Mouse (Mus musculus) frontal cortex, postnatal 10 days (tissue): ENCODE results near the gene Trim7.
A peak's percentile ranks its signal among the peaks of the same experiment; 100 is the strongest.
"Not testable (repeated sequence)": the region's sequence is repeated elsewhere in the genome, so short reads cannot be mapped to it uniquely, and the experiment has no call there.

Experiments
- DNase-seq, 2 experiments: peaks; one replicate each; pipeline ENCODE4 v3.0.0; 2022; ENCODE audit warnings: low spot score in 2 of 2, mixed read lengths in 1 of 2

Gene Trim7

DNA sequence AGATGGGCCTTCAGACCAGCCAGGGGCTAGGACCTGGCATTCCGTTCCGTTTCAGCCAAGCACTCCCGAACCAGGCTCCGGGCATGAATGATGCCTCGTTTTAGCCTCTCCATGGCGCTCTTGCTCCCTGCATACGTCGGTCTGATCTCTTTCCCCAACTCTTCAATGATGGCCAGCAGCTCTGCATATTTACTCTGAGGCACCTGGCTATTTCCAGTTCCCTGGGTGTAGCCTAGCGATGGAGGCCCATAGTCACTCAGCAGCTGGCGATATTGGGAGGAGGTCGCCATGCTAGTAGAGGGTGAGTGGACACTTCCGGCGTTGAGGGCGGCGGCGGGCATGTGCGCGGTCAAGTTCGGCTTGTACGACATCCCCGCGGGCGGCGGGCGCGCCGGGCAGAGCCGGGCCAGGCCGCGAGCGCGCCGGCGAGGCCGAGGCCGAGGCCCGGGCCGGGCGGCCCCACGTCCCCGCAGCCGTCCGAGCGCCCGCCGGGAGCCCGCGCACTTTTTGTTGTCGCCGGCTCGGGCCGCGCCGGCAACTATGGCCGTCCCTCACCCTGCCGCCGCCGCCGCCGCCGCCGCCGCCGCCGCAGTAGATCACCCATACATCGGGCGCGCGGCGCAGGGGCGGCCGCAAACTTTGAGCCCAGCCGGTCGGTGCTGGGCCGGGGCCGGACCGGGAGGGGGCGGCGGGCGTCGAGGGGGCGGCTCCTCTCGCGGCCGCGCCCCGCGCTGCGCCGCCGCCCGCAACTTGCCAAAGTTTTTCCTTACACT, at the start of gene Trim7, which contains the start of gene Gm12184:
Gene Trim7 (plus strand): TSS at position 162 of the 773 bp plus-strand sequence.
Gene Gm12184 (minus strand): TSS at position 677 of the 773 bp plus-strand sequence.
- DNase-seq: not testable (repeated sequence)

DNA sequence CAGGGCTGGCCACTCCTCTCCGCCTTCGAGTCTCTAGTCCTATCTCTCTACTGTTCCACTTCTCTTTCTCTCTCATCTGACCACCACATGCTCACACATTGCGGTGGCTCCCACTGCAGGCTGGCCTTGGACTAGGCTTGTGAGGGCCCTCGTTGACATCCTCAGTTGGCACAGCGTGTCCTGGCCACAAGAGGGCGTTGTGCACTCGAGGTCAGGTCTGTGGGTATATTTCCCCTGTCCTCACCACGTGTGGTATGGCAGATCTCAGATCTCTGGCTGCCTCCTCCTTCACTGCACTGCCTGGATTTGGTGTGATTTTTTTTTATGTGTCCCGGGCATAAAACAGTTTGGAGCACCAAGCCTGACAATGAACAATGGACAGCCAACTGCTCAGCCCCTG, 49.3 kb upstream of the Trim7 start:
- DNase-seq: no peak

DNA sequence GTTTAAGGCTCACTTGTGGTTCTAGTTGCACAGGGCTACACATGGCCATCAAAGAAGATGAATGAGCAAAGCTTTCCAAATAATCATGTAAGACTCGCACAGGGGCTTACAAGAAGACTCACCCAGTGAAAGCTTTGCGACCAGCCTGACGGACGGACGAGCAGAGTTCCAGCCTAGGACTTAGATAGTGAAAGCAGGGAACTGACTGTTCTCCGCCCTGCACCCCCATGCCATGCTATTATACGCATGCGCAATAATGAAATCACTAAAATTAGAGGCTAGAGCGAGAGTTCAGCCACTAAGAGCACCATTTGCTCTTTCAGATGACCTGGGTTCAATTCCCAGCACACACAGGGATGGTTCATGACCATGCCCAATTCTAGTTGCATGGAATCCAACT, 48.6 kb upstream of the Trim7 start:
- no peak for DNase-seq

DNA sequence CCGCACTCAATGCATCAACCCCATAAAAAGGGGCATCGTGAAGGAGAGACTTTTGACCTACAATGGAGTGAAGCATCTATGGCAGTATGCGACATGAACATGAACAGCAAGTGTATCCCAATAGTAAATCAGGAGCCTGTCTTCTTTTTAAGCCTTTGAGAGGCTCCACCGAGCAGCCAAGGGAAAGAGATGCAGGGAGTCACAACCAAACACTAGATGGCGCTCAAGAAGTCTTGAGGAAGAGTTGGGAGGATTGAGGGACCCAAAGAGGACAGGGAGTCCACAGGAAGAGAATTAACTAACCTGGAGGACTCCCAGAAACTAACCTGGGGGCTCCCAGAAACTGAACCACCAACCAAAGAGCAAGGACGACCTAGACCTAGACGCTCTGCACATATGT, 46.5 kb upstream of the Trim7 start:
- DNase-seq: no peak

DNA sequence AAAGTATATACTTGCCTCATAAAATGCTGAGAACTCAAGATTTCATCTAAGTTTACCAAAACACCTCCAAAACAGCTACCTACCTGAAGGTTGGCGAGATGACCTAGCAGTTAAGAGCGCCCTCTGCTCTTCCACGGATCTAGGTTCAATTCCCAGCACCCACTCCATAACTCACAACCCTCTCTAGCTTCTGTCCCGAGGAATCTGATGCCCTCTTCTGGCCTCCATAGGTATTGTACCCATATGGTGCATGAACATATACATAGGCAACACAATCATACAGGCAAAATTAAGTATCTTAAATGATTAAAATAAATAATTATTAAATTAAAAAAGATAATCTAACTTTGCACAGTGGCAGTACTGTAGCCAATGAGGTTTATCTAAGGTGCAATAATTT, 43.7 kb upstream of the Trim7 start:
- DNase-seq: no peak

DNA sequence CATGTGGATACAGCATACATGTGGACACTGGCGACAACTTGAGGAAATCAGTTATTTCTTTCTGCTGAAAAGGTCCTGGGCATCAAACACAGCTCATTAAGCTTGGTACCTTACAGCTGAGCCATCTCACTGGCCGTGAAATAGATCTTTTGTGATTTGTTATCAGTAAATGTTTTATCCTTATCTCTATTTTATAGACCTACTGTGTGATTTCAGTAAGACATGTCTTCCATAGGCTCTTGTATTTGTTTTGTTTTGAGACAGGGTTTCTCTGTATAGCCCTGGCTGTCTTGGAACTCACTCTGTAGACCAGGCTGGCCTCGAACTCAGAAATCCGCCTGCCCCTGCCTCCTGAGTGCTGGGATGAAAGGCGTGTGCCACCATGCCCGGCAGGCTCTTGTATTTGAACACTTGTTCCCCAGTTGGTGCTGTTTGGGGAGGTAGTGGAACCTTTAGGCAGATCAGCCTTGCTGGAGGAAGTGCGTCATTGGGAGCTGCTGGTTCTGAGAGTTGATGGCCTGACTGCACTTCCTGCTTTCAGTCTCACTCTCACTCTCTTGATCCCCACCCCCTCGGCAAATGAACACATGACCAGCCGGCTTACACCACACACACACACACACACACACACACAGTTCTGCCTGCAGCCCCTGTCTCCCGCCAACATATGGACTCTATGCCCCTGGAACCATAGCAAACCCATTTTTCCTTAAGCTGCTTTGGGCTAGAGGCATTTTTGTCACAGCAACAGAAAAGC, 38.3 kb upstream of the Trim7 start:
- DNase-seq: no peak

DNA sequence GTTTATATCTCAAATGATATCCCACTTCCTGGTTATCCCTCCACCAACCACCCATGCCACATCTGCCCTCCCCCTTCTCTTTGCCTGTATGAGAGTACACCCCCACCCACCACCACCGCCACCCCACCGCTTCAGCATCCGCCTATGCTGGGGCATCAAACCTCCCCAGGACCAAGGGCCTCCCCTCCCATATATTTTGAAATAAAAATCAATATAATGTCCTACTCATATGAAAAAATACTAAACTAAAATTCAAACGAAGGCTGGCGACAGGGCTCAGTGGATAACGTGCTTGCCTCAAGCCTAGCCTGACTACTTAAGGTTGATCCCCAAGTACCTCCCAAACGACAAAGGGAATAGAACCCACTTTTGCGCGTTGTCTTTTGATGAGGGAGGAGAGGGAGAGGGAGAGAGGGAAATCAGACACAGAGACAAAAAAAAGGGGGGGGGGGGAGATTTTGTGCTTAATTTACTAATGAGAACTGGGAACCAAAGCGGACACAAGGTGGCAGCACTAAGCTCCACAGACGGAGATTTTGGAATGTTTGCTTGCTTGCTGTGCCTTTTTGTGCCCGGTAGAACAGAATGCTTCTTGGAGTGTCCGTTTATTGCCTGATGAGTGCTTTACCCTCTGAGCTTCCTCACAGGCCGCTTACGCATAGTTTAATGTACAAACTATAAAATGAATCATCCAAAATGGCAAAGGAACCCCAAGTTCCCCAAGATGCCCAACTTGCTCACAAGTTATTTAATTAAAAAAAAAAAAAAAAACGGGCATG, 37.4 kb upstream of the Trim7 start:
- DNase-seq: peak in 1 of 2 experiments; percentile 70

DNA sequence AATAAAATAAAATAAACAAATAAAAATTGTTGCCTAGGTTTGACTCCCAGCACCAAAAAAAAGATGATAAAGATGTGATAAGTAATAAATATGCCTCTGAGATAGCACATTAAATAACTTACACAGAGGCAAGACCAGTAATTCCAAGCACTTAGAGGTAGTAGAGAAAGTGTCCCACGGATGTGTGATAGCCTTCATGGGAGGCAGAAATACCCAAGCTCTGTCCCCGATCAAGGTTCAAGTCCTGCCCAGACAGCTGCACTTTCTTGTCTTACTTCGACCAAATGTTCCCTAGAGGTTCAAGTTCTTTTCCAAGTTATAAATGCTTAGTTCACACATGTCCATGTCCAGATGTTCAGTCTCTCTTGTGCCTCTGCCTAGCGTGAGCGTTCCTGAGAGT, 36.7 kb upstream of the Trim7 start:
- DNase-seq: no peak

DNA sequence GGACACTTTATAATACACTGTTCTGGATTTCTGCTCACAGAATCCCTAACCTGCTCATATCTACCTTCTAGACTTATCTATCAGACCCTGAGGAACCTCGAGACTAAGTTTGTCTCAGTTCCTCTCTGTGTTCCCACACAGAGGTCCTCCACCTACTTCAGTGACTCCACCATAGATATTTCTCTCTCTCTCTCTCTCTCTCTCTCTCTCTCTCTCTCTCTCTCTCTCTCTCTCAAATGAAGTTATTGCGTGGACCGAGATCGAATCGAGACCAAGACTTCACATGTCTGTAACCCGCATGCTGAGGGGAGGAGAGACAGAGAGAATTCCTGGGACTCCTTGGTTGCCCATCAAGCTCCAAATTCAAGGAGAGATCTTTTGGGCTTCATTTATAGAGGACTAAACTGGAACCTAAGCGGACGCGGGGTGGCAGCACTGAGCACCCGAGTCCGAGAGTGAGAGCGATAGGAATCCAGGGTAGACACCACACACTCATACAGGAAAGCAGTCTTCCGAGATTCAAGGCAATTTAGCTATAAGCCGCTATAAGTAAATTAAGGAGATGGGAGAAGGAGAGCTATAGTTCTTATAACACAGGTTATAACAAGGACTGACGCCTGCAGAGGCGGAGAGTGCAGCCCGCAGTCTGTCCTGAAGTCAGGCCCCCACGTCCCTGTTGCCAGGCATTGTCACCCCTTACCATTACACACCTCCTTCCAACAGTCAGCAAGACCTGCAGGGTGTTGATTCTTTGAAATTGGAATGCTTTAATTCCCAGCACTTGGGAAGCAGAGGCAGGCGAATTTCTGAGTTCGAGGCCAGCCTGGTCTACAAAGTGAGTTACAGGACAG, 35.7 kb upstream of the Trim7 start:
- peak; percentile 63 to 80 for DNase-seq

DNA sequence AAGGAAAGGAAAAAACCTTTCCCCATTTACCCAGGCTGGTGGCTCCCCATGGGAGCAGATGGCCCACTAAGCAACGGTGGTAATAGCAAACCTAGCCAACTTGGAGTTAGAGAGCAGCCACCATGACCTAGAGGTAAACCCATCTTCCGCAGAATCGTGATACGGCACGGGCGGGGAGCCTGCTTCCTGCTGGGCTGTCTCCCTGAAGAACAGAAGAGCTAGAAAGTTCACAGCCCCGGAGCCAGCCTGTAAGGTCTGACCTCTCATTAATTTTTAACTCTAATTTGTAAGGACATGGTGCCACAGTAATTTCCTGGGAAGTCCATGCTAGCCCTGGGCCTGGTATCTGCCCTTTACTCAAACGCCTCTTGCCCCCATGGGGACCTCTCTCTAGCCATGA, 35.0 kb upstream of the Trim7 start:
- no peak for DNase-seq

DNA sequence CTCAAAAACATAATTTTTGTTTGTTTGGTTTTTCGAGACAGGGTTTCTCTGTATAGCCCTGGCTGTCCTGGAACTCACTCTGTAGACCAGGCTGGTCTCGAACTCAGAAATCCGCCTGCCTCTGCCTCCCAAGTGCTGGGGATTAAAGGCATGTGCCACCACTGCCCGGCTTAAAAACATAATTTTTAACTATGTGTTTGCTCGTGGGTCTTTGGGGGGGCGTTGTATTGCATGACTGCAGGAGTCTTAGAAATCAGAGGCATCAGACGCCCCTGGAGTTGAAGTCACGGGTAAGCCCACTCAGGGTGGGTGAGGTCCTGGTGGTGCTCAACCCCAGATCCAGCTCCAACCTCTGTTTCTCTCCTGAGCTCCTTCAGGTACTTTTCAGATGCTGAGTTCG, 34.0 kb upstream of the Trim7 start:
- DNase-seq: not testable (repeated sequence)

DNA sequence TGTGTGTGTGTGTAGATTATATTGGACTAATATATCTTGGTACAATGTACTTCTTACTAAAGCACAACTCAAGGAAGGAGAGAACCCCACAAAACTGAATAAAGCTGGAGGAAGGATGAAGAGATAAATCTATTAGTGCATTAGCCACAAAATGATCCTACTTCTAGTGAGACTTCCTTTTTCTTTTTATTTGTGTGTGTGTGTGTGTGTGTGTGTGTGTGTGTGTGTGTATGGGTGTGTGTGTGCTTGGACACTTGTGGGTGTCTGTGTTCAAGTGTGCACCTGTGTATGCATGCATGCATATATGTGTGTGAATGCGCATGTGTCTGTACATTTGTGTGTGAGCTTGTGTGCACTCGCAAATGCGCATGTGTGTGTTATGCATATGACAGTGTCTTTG, 32.8 kb upstream of the Trim7 start:
- no peak for DNase-seq

DNA sequence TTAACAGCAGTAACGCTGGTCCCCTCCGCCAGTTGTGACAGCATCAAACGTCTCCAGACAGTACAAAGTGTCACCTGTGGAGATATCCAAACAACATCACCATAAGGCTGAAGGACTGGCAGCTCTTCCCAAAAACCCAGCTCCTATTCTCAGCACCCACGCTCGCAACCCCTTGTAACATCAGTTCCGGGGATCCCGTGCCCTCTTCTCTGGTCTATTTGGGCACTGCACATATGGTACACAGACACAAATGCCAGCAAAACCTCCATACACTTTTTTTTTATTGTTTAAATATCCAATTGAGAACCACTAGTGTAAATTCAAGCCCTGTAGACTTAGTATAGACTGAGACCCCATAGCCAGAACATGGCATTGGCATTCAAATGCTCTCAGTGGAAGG, 30.7 kb upstream of the Trim7 start:
- DNase-seq: no peak

DNA sequence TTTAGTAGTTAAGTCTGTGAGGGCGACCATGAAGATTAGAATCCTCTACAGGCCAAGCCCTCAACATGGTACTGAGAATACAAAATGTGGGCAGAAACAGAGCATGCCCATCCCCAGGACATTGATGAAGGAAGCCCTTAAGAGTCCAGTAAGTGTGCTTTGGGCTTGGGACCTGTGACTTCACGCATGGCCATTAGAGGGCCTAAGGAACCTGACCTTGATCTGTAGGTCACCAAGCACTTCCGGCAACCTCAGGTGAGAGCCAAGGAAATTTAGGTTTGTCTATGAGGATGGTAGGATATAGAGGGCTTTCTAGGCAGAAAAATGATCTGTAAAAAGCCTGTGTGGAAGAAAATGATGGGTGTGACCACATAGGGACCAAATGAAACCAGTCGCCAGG, 29.6 kb upstream of the Trim7 start:
- DNase-seq: no peak

DNA sequence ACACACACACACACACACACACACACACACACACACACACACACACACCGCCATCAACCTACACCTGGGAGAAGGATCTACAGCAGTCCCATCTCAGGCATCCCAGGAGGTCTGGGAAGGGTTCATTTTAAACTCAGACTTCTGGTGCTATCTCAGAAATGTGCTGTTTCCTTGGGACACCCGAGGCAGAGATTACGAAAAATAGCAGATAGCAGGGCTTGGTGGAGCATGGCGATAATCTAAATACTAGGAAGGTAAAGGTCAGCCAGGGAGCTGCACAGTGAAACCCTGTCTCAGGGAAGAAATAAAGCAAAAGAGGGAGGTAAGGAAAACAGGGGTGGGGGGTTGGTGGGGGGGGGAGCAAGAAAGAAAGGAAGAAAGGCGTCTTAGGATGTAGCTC, 28.7 kb upstream of the Trim7 start:
- no peak for DNase-seq

DNA sequence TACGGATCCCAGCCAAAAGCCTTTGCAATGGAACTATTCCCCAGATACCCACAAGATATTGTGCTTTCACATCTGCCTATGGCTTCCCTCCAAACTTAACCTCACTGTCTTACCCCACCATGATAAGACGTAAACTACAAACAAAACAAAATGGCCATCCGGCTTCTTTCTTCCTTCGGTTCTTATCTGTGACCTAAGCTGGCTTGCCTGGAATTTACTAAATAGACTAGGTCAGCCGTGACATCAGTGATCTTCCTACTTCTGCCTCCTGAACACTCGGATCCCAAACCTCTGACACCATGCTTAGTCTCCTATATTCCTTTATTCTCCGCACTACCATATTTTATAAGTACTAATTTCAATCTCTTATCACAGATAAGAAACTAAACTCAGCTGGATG, 27.6 kb upstream of the Trim7 start:
- no peak for DNase-seq

DNA sequence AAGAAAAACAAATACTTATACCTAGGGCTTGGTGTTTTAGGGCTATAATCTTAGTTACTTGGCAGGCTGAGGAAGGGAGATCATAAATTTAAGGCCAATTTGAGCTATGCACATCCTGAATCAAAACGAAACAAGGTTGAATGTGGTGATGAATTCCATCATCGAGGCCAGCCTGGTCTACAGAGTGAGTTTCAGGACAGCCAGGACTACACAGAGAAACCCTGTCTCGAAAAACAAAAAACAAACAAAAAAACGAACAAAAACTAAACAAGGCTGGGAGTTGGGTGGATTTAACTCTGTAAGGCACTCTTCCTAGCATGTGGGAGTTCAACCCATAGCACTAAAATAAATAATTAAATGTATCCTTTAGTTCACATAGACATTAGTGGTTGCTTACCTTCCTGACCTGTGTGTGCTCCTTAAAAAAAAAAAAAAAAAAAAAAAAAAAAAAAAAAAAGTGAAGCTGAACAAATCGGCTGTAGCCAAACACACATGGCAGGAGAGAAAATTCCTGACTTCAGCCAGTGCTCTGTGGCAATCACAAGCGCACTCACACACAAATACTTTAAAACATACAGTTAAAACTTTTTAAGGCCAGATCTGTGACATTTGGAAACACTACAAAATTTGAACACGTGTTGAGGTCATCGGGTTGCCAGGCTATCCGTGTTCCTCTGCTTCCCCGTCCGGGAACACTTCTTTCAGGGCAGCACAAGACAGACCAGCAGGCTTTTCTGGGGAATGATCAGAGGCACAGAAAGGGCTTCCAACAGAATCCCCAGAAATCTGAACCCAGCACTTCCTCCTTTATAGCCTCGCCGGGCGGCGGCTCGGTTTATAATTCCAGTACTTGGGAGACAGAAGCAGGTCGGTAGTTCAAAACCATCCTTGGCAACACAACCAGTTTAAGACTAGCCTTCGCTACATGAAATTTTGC, 26.7 kb upstream of the Trim7 start:
- no peak for DNase-seq

DNA sequence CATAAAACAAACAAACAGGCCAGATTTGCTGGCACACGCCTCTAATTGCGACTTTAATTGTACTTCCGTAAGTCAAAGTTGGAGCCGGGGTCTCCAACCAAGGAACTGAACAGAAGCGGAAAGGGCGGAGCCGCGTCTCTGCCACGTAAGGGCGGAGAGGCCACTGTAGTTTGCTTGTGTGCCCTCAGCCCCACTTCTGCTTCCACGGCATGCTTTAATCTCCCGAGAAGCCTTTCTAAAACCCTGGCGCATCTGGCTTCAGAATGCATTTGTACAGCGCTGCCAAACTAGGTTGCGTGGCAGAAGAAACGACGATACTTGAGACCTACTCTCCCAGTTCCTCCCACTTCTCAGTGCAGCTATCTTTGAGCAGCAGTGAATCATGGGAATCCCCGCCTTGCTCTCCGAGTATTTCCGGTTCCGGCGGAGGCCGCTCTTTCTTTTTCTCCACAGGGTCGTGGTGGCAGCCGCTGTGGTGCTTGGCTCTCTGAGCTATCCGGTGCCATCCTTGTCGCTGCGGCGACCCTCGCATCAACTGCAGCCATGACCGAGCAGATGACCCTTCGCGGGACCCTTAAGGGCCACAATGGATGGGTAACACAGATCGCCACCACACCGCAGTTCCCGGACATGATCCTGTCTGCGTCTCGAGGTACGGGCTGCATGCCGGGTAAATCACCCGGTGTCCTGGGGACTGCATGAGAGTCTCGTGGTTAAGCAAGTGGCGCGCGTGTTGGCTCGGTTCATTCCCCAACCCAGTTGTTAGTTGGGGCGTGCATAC, 25.8 kb upstream of the Trim7 start, which contains the start of gene Rack1:
Gene Rack1 (plus strand): TSS at position 412 of the 781 bp plus-strand sequence.
- peak; percentile 79 to 87 for DNase-seq
